Mouse (Mus musculus): ENCODE measurements around the gene Tex14. TPM values are rescaled to one million over a fixed set of nuclear protein-coding genes. Genes with fewer than 3 reads are reported as not detected.

The Tex14 gene
- polyA plus RNA-seq, 2 experiments = 0.06 TPM; not detected in 1

DNA sequence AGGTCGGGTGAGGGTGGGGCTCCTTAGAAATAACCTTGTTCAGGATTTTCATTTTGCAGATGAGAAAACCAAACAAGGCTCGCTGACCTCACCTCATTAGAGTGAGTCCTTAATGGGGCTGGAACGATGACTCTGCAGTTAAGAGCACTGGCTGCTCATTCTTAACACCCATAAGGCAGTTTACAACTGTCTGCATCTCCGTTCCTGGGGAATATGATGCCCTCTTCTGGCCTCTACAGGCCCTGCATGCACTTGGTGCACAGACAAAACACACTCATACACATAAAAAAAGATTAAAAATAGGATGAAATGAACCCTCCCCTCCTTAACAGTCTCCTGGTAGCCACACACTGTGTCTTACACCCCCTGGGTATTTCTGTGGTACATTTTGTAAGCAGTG is 123.1 kb downstream of the Tex14 start:
- no peak for DNase-seq (ENCODE audit: low read depth in 3 of 3, low spot score in 3 of 3)
- TF ChIP-seq CTCF (IDR thresholded peaks at IDR 0.05; ENCODE audit: low read depth) = peak; percentile 47
- no peak for TF ChIP-seq EP300 (IDR thresholded peaks at IDR 0.05; ENCODE audit: low read depth)

GRCm38 (mm10) chr11:87531695-87532094 is 126.8 kb downstream of the Tex14 start:
- 42% methylated on average over 6 of the region's 6 CpGs for WGBS (ENCODE audit: insufficient replicate concordance)
- H3K27me3 ChIP-seq (ENCODE audit: control insufficient read depth, insufficient read depth, low read length) = no peaks in the 10 kb centered on the region
- H3K4me2 ChIP-seq (ENCODE audit: low read depth) = no peak overlapping the region
- H3K9me3 ChIP-seq (ENCODE audit: control insufficient read depth, low read length) = no peaks in the 10 kb centered on the region
- no peak overlapping the region for H3K4me3 ChIP-seq (ENCODE audit: insufficient read depth in 1 of 2, low read depth in 2 of 2, low read length in 2 of 2)
- TF ChIP-seq EP300 (IDR thresholded peaks at IDR 0.05; ENCODE audit: low read depth) (no peak), CTCF (IDR thresholded peaks at IDR 0.05; ENCODE audit: low read depth) (peak; percentile 26; the same call in 1 of the 2 replicates)
- no peak for ATAC-seq (ENCODE audit: insufficient read depth)
- H3K9ac ChIP-seq (replicated peaks) = no peak overlapping the region
- no peaks in the 10 kb centered on the region for H3K36me3 ChIP-seq (replicated peaks; ENCODE audit: control insufficient read depth, insufficient read depth, low read depth)
- no peak overlapping the region for H3K27ac ChIP-seq
- peak in 1 of 3 experiments; percentile 22 for DNase-seq (ENCODE audit: low read depth in 3 of 3, low spot score in 3 of 3)
- H3K4me1 ChIP-seq (replicated peaks; ENCODE audit: control insufficient read depth in 2 of 2, insufficient read depth in 2 of 2, low read length in 1 of 2) = no peaks in the 10 kb centered on the region

More for the DNA sequence above, 123.1 kb downstream of the Tex14 start:
- 38% methylated on average over 4 of the region's 4 CpGs for WGBS (ENCODE audit: insufficient replicate concordance)
- Histone ChIP-seq H3K4me2 (ENCODE audit: low read depth) (no peak overlapping the region), H3K9me3 (ENCODE audit: control insufficient read depth, low read length) (no peaks in the 10 kb centered on the region), H3K27ac (no peak overlapping the region), H3K9ac (replicated peaks) (no peak overlapping the region), H3K4me3 (ENCODE audit: insufficient read depth in 1 of 2, low read depth in 2 of 2, low read length in 2 of 2) (no peak overlapping the region), H3K36me3 (replicated peaks; ENCODE audit: control insufficient read depth, insufficient read depth, low read depth) (no peaks in the 10 kb centered on the region), H3K27me3 (ENCODE audit: control insufficient read depth, insufficient read depth, low read length) (no peaks in the 10 kb centered on the region), H3K4me1 (replicated peaks; ENCODE audit: control insufficient read depth in 2 of 2, insufficient read depth in 2 of 2, low read length in 1 of 2) (peaks cover 2 to 13% of the 10 kb centered on the region in 2 experiments; a peak in 3 of 4 replicates)
- no peak for ATAC-seq (ENCODE audit: insufficient read depth)

DNA sequence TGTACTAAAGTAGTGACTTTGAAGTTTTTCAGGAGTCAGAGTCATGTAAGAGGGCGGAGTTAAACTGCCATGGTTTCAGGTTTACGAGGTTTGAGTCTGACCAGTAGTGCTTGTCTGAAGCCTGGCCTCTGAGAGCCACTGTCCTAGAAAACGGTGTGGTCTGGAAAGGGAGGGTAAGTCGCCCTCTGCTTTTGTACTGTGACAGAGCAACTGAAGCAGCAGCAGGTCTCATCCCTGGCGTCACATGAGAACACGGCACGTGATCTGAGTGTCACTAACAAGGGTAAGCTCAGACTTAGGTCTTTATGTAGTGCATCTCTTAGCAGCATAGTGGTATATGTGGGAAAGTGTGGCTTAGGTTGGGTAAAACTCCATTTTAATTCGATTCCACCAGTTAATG is 137.4 kb downstream of the Tex14 start:
- Histone ChIP-seq H3K36me3 (replicated peaks; ENCODE audit: control insufficient read depth, insufficient read depth, low read depth) (no peaks in the 10 kb centered on the region), H3K9ac (replicated peaks) (no peak overlapping the region), H3K27ac (no peak overlapping the region), H3K4me2 (ENCODE audit: low read depth) (no peak overlapping the region), H3K9me3 (ENCODE audit: control insufficient read depth, low read length) (no peaks in the 10 kb centered on the region), H3K4me1 (replicated peaks; ENCODE audit: control insufficient read depth in 2 of 2, insufficient read depth in 2 of 2, low read length in 1 of 2) (no peaks in the 10 kb centered on the region), H3K4me3 (ENCODE audit: insufficient read depth in 1 of 2, low read depth in 2 of 2, low read length in 2 of 2) (no peak overlapping the region), H3K27me3 (ENCODE audit: control insufficient read depth, insufficient read depth, low read length) (no peaks in the 10 kb centered on the region)
- no peak for DNase-seq (ENCODE audit: low read depth in 3 of 3, low spot score in 3 of 3)
- WGBS (ENCODE audit: insufficient replicate concordance) = 47% methylated on average over 8 of the region's 8 CpGs
- no peak for ATAC-seq (ENCODE audit: insufficient read depth)
- TF ChIP-seq CTCF (IDR thresholded peaks at IDR 0.05; ENCODE audit: low read depth) (no peak), EP300 (IDR thresholded peaks at IDR 0.05; ENCODE audit: low read depth) (no peak)

- 43% methylated on average over 3 of the region's 3 CpGs for WGBS (ENCODE audit: insufficient replicate concordance)
- Histone ChIP-seq H3K9ac (replicated peaks) (no peak overlapping the region), H3K4me1 (replicated peaks; ENCODE audit: control insufficient read depth in 2 of 2, insufficient read depth in 2 of 2, low read length in 1 of 2) (no peaks in the 10 kb centered on the region), H3K9me3 (ENCODE audit: control insufficient read depth, low read length) (no peaks in the 10 kb centered on the region), H3K27me3 (ENCODE audit: control insufficient read depth, insufficient read depth, low read length) (no peaks in the 10 kb centered on the region), H3K36me3 (replicated peaks; ENCODE audit: control insufficient read depth, insufficient read depth, low read depth) (no peaks in the 10 kb centered on the region), H3K27ac (no peak overlapping the region), H3K4me3 (ENCODE audit: insufficient read depth in 1 of 2, low read depth in 2 of 2, low read length in 2 of 2) (no peak overlapping the region), H3K4me2 (ENCODE audit: low read depth) (no peak overlapping the region)
- ATAC-seq (ENCODE audit: insufficient read depth) (no peak), DNase-seq (ENCODE audit: low read depth in 3 of 3, low spot score in 3 of 3) (no peak)
- TF ChIP-seq EP300 (IDR thresholded peaks at IDR 0.05; ENCODE audit: low read depth) (no peak), CTCF (IDR thresholded peaks at IDR 0.05; ENCODE audit: low read depth) (no peak)
Observed at GRCm38 (mm10) chr11:87542906-87543305, 138.0 kb downstream of the Tex14 start.

- Histone ChIP-seq H3K4me1 (replicated peaks; ENCODE audit: control insufficient read depth in 2 of 2, insufficient read depth in 2 of 2, low read length in 1 of 2) (no peaks in the 10 kb centered on the region), H3K27me3 (ENCODE audit: control insufficient read depth, insufficient read depth, low read length) (no peaks in the 10 kb centered on the region), H3K9ac (replicated peaks) (no peak overlapping the region), H3K4me3 (ENCODE audit: insufficient read depth in 1 of 2, low read depth in 2 of 2, low read length in 2 of 2) (no peak overlapping the region), H3K36me3 (replicated peaks; ENCODE audit: control insufficient read depth, insufficient read depth, low read depth) (no peaks in the 10 kb centered on the region), H3K27ac (no peak overlapping the region), H3K9me3 (ENCODE audit: control insufficient read depth, low read length) (no peaks in the 10 kb centered on the region), H3K4me2 (ENCODE audit: low read depth) (no peak overlapping the region)
- TF ChIP-seq CTCF (IDR thresholded peaks at IDR 0.05; ENCODE audit: low read depth) (no peak), EP300 (IDR thresholded peaks at IDR 0.05; ENCODE audit: low read depth) (no peak)
- 55% methylated on average over 4 of the region's 4 CpGs for WGBS (ENCODE audit: insufficient replicate concordance)
- ATAC-seq (ENCODE audit: insufficient read depth) (no peak), DNase-seq (ENCODE audit: low read depth in 3 of 3, low spot score in 3 of 3) (no peak)
Observed at GRCm38 (mm10) chr11:87553342-87553741, 148.5 kb downstream of the Tex14 start.
